Mouse (Mus musculus): ENCODE results near the gene Upp2.

Gene Upp2

GRCm38 (mm10) chr2:58842443-58842842 is 275.3 kb downstream of the Upp2 start:
- no peak for DNase-seq (ENCODE audit: low read depth, low spot score)

Measured in c-Kit-negative CD71-positive TER-119-positive erythroid progenitor cells, embryonic 14.5 days (primary cell).